Mouse (Mus musculus) CH12.LX (cell line): ENCODE measurements around the gene Slc16a7. TPM values are rescaled to one million over a fixed set of nuclear protein-coding genes. Genes with fewer than 3 reads are reported as not detected.

ENCODE experiments used
- DNase-seq: peaks from one replicate; pipeline ENCODE4 v3.0.0-alpha.2; 2013; ENCODE audit errors: extremely low read depth
- H3K27ac ChIP-seq: 2 replicates; pipeline ENCODE4 v1.5.1; 2012; ENCODE audit warnings: low read depth, mild to moderate bottlenecking, control low read depth, moderate library complexity; ENCODE audit not compliant: insufficient read depth
- H3K27me3 ChIP-seq: replicated peaks from 2 replicates; pipeline ENCODE3; 2012; ENCODE audit warnings: inconsistent platforms
- H3K36me3 ChIP-seq, 2 experiments: replicated peaks in 1 of 2; 2 replicates each; pipeline versions ENCODE3 to v1.6.1; 2012; ENCODE audit warnings: inconsistent platforms in 1 of 2, low read length in 1 of 2, mild to moderate bottlenecking in 1 of 2, mixed read lengths in 1 of 2, moderate library complexity in 1 of 2; ENCODE audit not compliant: control insufficient read depth in 1 of 2, insufficient read depth in 1 of 2
- H3K4me1 ChIP-seq, 2 experiments: 2 replicates each; pipeline ENCODE4 v1.6.1; 2012; ENCODE audit warnings: inconsistent platforms in 1 of 2, moderate library complexity in 1 of 2; ENCODE audit not compliant: insufficient read depth in 2 of 2, control insufficient read depth in 1 of 2
- H3K4me2 ChIP-seq: 2 replicates; pipeline ENCODE4 v1.6.1; 2012; ENCODE audit warnings: low read depth, mild to moderate bottlenecking, control low read depth; ENCODE audit not compliant: poor library complexity, insufficient read depth, severe bottlenecking
- H3K4me3 ChIP-seq, 3 experiments: fragments of 150-350 bp in 1 of 3; sonication (generic) in 1 of 3; replicated peaks in 1 of 3; 2 replicates each; pipeline versions ENCODE3 to v1.5.1; 2011 to 2012; ENCODE audit warnings: low read depth in 2 of 3, low read length in 2 of 3, mild to moderate bottlenecking in 2 of 3, moderate library complexity in 2 of 3, control low read depth in 1 of 3, improper control_type of control experiment in 1 of 3, inconsistent platforms in 1 of 3, mixed read lengths in 1 of 3; ENCODE audit not compliant: poor library complexity in 1 of 3
- H3K79me2 ChIP-seq: replicated peaks from 2 replicates; pipeline ENCODE4 v1.6.1; 2012; ENCODE audit warnings: mild to moderate bottlenecking, moderate library complexity; ENCODE audit not compliant: control insufficient read depth, poor library complexity, insufficient read depth, severe bottlenecking; ENCODE audit errors: extremely low read depth
- H3K9ac ChIP-seq: 2 replicates; pipeline ENCODE4 v1.6.1; 2012; ENCODE audit warnings: low read depth, mild to moderate bottlenecking, control low read depth, moderate library complexity; ENCODE audit not compliant: insufficient read depth
- H3K9me3 ChIP-seq: replicated peaks from 2 replicates; pipeline ENCODE3; 2012; ENCODE audit warnings: low read length, inconsistent platforms, mixed read lengths
- E2F4 ChIP-seq: IDR thresholded peaks from 2 replicates; pipeline ENCODE4 v1.6.1; 2011; ENCODE audit warnings: low read depth, low read length, improper control_type of control experiment; ENCODE audit not compliant: insufficient replicate concordance
- ELF1 ChIP-seq: IDR thresholded peaks from 2 replicates; pipeline ENCODE4 v1.6.1; 2014; ENCODE audit warnings: low read depth, mild to moderate bottlenecking, inconsistent platforms, low read length, improper control_type of control experiment
- ETS1 ChIP-seq: conservative IDR thresholded peaks from 2 replicates; pipeline ENCODE4 v1.6.1; 2012; ENCODE audit warnings: low read depth, mild to moderate bottlenecking, inconsistent platforms, low read length, improper control_type of control experiment, moderate library complexity
- GABPA ChIP-seq: IDR thresholded peaks from 2 replicates; pipeline ENCODE4 v1.6.1; 2012; ENCODE audit warnings: low read depth, low read length, improper control_type of control experiment, inconsistent platforms; ENCODE audit not compliant: insufficient replicate concordance
- IRF4 ChIP-seq: IDR thresholded peaks from 2 replicates; pipeline ENCODE4 v1.6.1; 2014; ENCODE audit warnings: low read depth, mild to moderate bottlenecking, inconsistent platforms, low read length, improper control_type of control experiment
- JUND ChIP-seq: conservative IDR thresholded peaks from 2 replicates; pipeline ENCODE4 v1.6.1; 2011; ENCODE audit warnings: low read depth, low read length, improper control_type of control experiment
- MAX ChIP-seq: IDR thresholded peaks from 2 replicates; pipeline ENCODE4 v1.6.1; 2011; ENCODE audit warnings: low read length, improper control_type of control experiment
- MXI1 ChIP-seq: IDR thresholded peaks from 2 replicates; pipeline ENCODE4 v1.6.1; 2011; ENCODE audit warnings: mild to moderate bottlenecking, low read depth, low read length, improper control_type of control experiment
- NRF1 ChIP-seq: IDR thresholded peaks from 2 replicates; pipeline ENCODE4 v1.6.1; 2014; ENCODE audit warnings: low read depth, mild to moderate bottlenecking, inconsistent platforms, low read length, improper control_type of control experiment, moderate library complexity
- PAX5 ChIP-seq: IDR thresholded peaks from 2 replicates; pipeline ENCODE4 v1.6.1; 2012; ENCODE audit warnings: low read length, inconsistent platforms, mixed read lengths
- POLR2A ChIP-seq: IDR thresholded peaks from 2 replicates; pipeline ENCODE4 v1.6.1; 2011; ENCODE audit warnings: low read depth, mild to moderate bottlenecking, improper control_type of control experiment, low read length
- RAD21 ChIP-seq: IDR thresholded peaks from 2 replicates; pipeline ENCODE4 v1.6.1; 2011; ENCODE audit warnings: low read depth, mild to moderate bottlenecking, low read length, improper control_type of control experiment, moderate library complexity
- SMC3 ChIP-seq: IDR thresholded peaks from 2 replicates; pipeline ENCODE4 v1.6.1; 2011; ENCODE audit warnings: low read depth, low read length, improper control_type of control experiment
- UBTF ChIP-seq: IDR thresholded peaks from 2 replicates; pipeline ENCODE4 v1.6.1; 2012; ENCODE audit warnings: low read depth, mild to moderate bottlenecking, inconsistent platforms, low read length, improper control_type of control experiment, moderate library complexity
- USF2 ChIP-seq: conservative IDR thresholded peaks from 2 replicates; pipeline ENCODE4 v1.6.1; 2011; ENCODE audit warnings: low read depth, low read length, improper control_type of control experiment
- ZC3H11A ChIP-seq: IDR thresholded peaks from 2 replicates; pipeline ENCODE4 v1.6.1; 2012; ENCODE audit warnings: low read depth, mild to moderate bottlenecking, inconsistent platforms, low read length, improper control_type of control experiment
- ZKSCAN1 ChIP-seq: IDR thresholded peaks from 2 replicates; pipeline ENCODE4 v1.6.1; 2012; ENCODE audit warnings: low read depth, inconsistent platforms, low read length, improper control_type of control experiment, borderline replicate concordance
- ZMIZ1 ChIP-seq: IDR thresholded peaks from 2 replicates; pipeline ENCODE4 v1.6.1; 2012; ENCODE audit warnings: low read depth, mild to moderate bottlenecking, inconsistent platforms, low read length, improper control_type of control experiment
- ZNF384 ChIP-seq: IDR thresholded peaks from 2 replicates; pipeline ENCODE4 v1.6.1; 2012; ENCODE audit warnings: low read depth, low read length, improper control_type of control experiment, inconsistent platforms
- dilution Hi-C: fragments of 300-500 bp; cut with MboI; formaldehyde crosslinking; loops from 2 replicates; pipeline ENCODE4 v1.14.3; 2020; ENCODE audit warnings: low sequenced_read_pairs; ENCODE audit not compliant: extremely low pct_unique_long_range_greater_than_20kb, extremely low pct_ligation_motif_present
- in situ Hi-C: fragments of 300-500 bp; cut with MboI; formaldehyde crosslinking; loops from 3 replicates; pipeline ENCODE4 v1.14.3; 2019; ENCODE audit warnings: low sequenced_read_pairs, low pct_ligation_motif_present, low pct_unique_long_range_greater_than_20kb, mixed read lengths
- polyA plus RNA-seq: library from polyadenylated mRNA; unstranded; fragments of >175 nt; gene quantifications from 2 replicates; pipeline ENCODE4 v1.2.1, GENCODE M21; 2012; ENCODE audit warnings: low read depth; ENCODE audit not compliant: insufficient read length
- total RNA-seq, 2 experiments: library from RNA; depleted of rRNA; stranded (reverse); fragments of 300-350 nt in 1 of 2; fragments of >200 nt in 1 of 2; gene quantifications; 2 replicates each; pipeline ENCODE4 v1.2.3; 2012 to 2014

Gene Slc16a7
- total and polyA plus RNA-seq, 3 experiments = not detected

DNA sequence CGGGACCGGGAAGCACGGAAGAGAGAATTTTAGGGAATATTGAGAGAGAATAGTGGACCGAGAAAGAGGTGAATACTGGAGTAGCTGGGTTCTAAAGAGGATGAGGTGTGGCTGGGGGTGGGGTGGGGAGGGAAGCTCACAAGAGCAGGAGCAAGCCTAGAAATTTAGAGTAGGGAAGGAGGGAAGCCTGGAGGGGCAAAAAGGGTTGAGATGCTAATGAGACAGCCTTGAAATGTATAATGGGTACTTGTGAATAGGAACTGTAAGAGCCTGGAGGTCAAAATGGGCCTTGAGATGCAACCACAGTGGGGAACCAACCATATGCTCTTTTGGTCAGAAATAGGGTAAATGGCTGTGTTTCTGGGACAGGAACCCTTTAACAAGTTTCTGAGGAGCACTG, 203.9 kb downstream of the Slc16a7 start:
- in situ Hi-C loops = no loop called here
- no peak overlapping the region for H3K27ac ChIP-seq
- TF ChIP-seq E2F4 (no peak), ZC3H11A (no peak), RAD21 (no peak), IRF4 (no peak), MAX (no peak), MXI1 (no peak), UBTF (no peak), ELF1 (no peak), ETS1 (no peak), ZMIZ1 (no peak), GABPA (no peak), PAX5 (no peak), USF2 (no peak)
- TF ChIP-seq, all 38 proteins: peak for 0
- Histone ChIP-seq H3K4me3 (no peak overlapping the region), H3K79me2 (no peaks in the 10 kb centered on the region), H3K9ac (no peak overlapping the region), H3K9me3 (peaks cover 50% of the 10 kb centered on the region), H3K4me1 (no peaks in the 10 kb centered on the region), H3K36me3 (no peaks in the 10 kb centered on the region), H3K27me3 (no peaks in the 10 kb centered on the region), H3K4me2 (no peak overlapping the region)
- DNase-seq = no peak
- dilution Hi-C loops = no loop called here

- DNase-seq = no peak
- no peak overlapping the region for H3K4me3 ChIP-seq
- H3K36me3 ChIP-seq = no peaks in the 10 kb centered on the region
- no peaks in the 10 kb centered on the region for H3K79me2 ChIP-seq
- dilution Hi-C loops (no loop called here), in situ Hi-C loops (no loop called here)
- H3K27me3 ChIP-seq = no peaks in the 10 kb centered on the region
- TF ChIP-seq ELF1 (no peak), POLR2A (no peak), ZNF384 (no peak), ZKSCAN1 (no peak), MXI1 (no peak), JUND (no peak), NRF1 (no peak), SMC3 (no peak), MAX (no peak)
- H3K4me2 ChIP-seq = no peak overlapping the region
- no peaks in the 10 kb centered on the region for H3K4me1 ChIP-seq
- H3K9ac ChIP-seq = no peak overlapping the region
- no peak overlapping the region for H3K27ac ChIP-seq
- H3K9me3 ChIP-seq = peaks cover 54% of the 10 kb centered on the region
Observed at GRCm38 (mm10) chr10:125184146-125184545, 205.1 kb downstream of the Slc16a7 start.
